Mouse (Mus musculus) embryo, embryonic 11.5 days (tissue): ENCODE results near the gene Dctd.

Source experiments
- DNase-seq: peaks from one replicate; pipeline ENCODE4 v3.0.0-alpha.2; 2012; ENCODE audit warnings: low read depth, low spot score

Dctd gene

DNA sequence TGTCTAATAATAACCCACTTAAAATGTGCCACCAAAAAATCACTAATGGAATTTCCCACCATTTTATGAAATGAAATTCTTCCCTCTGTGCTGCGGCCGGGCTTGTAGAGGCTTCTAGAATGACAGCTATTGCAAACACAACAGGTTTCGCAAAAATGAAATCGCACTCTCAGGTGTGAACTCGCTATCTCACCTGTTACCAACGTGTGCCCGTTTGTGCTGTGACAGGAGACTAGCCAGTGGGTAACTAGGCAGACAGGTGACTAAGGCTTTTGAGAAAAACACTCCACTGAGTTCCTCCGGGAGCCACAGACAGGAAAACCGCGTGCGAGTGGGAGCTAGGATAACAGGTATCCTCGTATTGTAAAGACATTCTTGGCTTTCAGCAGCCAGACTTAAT is at the start of gene Dctd:
Dctd (plus strand) TSS at position 301 of the 400 bp plus-strand sequence.
- DNase-seq = no peak

DNA sequence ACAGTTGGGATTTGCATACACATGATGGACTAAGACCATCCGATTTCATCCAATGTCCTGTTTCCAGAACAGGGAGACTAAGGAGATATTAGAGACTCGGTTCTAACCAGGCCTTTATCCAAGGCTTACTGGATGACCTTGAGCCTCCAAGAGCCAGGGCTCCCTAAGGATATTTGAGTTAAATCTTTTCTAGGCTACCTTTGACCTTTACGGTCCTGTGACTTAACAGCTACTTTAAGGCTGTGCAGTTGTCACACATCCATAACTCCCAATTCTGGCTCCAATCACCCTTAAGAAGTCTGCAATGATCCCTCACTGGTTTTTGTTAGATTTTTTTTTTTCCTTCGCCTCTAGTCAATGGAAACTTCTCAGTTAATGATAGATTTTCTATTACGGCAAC is 45.3 kb upstream of the Dctd start:
- no peak for DNase-seq

DNA sequence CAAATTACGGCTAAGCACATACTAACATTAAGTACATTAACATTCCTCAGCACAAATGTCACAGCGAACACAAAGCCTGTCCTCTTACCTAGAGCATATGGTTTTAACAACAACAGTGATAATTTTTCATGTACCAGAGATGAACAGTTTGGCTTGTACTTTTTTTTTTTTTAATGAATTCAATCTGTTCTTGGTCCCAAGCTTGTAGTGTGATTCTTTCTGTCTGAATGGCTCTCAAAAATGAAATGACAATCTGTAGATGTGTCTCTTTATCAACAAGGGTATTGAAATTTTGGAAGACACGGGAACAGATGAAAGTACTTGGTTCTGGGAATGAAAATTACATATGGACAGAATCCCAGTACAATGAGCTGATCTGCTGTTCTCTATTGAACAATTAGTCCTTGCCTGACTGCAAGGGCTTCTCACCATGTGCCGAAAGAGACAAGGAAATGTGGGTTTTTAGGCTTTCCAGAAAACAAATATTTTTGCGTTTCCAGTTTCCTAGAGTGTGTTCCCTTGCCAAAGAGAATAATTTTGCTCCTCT is 35.3 kb upstream of the Dctd start:
- DNase-seq = no peak

DNA sequence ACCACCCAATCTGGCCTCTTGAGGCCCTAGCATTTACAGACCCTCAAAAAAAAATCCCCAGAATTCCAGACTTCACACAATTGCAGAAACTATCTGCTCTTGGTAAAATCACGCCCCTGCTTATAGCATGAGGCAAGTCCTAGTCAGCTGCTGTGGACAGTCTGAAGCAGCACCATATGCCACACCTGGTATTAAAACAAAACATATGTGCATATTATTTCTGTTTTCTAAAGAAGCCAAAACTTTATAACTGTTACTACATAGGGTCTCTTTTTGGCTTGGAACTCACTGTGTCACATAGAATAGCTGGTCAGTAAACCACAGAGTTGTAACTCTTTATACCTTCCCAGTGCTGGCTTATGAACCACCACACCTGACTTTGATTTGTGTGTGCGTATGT is 24.7 kb upstream of the Dctd start:
- DNase-seq = no peak

DNA sequence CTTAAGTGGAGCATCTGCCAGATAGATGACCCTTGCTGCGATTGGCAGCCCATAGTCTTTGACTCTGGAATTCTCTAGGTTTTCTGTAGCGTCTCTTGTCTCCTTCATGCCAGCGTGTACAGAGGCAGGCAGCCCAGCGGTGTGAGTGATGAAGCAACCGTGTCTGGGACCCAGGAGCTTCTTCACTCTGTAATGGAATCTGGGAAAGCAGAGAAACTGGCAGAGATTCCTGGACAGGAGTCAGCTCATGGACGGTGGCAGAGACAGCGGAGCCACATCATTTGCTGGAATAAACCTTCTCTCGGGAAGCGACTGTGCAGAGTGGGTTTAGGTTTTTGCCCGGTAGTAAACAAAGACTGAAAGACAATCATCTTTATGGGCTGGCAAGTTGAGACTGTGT is 16.5 kb upstream of the Dctd start:
- no peak for DNase-seq

DNA sequence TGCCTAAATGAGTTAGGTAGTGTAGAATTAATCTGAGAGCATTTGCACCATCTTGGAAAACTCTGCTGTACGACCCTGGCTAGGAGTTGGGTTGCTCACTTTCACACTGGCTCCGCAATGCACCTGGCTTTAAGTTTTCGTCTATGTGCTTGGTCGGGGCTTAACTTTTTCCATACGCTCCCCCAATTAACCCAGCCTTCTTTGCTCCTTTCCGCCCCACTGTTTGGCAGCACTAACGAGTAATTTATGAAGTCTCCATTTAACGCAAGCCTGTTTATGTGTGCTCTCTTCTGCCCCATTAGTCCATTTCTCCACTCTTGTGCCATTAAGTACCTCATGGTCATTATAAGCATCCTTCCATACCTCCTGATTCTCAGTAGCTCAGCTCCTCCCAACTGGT is 8.2 kb upstream of the Dctd start:
- no peak for DNase-seq

DNA sequence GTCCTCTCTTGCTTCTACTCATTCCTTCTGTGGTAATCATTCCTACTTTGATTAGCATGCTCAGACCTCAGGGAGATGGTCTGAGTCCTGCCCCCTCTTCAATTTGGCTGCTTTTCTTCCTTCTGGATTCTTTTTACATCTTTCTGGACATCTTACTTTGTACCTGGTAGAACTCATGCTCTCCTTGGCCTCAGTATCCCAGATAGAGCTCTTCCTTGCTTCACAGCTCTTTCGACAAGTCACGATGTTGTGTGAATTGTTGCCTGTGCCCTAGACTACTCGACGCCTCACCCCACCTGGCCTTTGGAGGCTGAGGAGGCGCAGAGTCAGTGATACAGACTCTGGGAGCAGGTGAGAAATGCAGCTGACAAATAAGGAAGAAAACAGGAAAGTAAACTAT is 3.5 kb upstream of the Dctd start:
- no peak for DNase-seq

DNA sequence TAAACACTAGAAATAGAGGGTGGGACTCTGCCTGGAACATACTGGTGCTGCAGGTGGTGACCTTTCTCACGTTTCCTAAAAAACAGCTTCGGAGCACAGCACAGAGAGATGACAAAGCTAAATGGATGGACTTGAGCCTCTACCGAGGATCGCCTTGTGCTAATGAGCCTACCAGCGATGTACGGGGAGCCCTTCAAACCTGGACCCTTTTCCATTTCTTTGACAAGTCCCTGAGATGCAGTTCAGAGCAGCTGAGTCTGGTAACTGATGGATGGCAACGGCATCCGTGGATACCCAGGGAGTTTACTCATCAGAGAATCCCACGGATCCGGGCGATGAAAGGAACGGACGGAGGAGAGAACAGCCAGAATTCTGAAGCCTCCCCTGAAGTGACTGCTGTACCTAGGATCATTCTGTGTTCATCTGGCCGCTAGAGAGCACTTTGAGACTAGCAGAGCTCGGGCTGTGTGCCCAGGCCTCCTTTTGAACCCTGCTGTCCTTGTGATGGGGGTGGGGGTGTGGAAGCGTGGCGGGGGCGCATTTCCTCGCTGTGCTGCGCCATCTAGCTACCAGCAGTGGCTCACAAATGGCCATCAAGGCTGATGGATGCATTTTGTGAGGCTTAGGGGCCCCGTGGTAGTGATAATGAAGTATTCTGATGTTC is 1.6 kb upstream of the Dctd start:
- DNase-seq = peak; percentile 61

DNA sequence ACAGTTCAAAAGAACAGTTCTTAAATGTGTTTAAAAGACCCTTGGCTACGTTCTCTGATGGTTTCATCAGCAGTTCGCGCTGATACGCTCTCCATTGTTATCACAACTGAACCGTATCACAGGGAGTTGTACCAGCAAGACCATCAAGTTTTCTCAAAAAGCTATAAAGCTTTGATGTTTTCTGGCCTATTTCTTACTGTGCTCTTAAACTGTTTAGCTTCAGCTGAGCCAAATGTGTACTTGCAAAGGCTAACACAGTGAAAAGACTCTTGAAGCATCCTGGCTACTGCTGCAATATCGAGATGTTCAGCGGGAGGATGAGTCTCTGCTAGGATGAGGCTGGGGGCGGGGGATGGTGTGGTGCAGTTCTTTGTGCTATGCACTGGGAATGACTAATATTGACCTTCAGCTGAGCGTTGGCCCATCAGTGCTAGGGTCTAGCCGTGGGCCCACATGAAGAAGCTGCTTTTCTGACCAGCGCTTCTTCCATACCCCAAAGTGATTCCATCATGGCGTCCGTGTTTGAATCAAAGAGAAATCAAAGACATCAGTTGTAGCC is 732 bp upstream of the Dctd start:
- DNase-seq = no peak

DNA sequence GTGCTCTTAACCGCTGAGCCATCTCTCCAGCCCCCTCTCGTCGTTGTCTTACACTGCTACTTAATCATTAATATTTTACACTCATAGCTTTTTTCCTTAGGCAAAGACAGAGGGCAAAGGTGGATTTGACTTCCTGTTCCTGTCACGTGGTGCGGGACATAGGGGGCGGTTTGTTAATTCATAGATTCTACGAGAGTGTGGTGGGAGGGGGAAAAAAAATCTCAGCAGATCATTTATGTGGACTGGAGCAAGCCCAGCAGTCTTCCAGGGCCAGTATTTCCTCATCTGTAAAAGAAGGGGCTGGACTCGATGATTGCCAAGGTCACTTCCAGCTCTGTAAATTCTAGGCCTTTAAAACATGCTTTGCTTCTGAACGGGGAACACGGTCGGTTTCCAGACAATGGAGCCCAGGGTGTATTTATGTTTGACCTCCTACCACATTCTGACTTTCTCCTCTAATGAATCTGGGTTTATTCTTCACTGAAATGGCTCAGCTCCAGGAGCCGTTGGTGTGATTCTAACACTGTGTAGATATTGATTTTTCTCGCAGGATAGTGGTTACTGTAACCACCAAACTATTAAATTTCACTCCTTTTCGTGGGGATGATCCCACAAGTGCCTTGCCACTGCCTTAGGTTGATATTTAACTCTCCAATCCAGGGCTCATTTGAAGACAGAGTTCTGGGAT is 1.4 kb downstream of the Dctd start:
- no peak for DNase-seq

DNA sequence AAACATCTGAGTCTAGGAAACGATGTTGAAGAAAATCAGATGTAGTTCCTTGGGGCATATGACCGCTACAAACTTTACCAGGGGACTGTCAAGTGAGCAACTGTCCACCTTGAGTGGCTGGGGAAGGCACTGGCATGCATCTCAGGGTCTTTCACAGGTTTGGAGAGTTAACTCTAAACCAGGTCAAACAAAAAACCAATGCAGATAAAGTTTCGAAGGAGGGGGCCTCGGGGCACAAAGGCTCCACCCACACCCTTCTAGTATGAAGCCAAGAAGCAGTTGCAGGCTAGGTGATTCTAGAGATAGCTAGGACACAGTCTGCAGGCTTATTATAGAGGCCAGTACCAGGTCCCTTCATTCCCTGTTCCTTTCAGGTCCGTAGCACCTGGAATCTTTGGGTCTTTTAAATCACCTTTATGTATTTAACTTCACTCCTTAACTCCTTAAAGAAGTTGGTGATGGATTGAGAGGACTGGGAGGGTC is 10.5 kb downstream of the Dctd start:
- no peak for DNase-seq

DNA sequence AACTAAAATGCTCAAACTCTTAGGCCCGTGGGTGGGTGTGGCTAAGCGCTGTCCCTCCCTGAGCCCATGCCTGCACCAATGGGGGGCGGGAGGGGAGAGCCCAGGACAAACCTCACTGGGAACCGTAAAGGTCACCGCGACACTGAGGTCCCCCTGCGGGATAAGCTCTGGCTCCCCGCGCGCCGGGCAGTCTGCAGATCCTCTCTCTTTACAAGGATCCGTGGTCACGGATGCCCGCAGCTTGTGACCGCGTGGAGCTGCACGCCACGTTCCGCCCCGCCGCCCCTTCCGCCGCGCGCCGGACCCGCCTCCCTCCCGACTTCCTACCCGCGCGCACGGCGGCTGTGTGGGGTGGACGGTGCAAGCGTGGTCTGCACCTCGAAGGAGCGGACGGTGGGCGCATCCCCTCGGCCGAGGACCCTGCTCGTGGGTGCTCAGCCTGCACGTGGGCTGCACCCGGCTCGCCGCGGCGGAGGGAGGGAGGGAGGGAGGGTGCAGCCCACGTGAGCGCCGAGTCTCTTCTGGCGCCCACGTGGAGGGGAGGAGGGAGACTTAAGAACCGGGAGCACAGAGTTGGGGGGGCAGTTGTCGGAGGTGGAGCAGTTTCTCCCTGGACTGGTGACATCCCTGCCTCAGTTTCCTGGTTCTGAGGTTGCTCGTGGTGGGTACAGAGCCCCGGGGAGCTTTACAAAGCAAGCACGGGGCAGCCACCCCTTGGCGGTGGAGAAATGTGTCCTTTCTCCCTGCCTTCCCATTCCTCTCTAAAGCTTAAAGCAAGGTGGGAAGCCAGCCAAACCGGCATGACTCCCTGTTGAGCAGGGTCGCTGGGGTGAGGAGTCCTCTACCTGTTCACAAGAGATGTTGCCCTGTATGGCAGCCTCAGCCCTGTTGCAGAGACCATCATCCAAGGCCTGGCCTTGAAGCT is 11.2 kb downstream of the Dctd start:
- DNase-seq = peak; percentile 57

DNA sequence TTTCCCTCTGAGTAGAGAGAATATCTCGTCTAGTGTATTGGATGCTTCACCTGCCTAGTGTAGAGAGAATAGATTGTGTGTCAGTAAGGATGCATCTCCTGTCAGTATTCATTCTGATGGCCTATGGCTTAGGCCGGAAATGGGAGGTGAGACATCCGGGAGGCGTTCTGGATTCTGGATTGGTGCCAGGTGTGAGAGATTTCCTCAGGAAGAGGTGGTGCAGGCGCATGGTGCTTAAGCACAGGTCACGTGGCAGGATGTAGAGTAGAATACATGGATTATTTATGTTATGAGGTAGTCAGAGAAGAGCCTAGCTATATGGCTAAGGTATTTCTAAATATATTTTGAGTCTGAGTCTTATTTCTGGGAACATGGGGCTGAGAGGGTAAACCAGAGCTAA is 15.7 kb downstream of the Dctd start:
- no peak for DNase-seq

DNA sequence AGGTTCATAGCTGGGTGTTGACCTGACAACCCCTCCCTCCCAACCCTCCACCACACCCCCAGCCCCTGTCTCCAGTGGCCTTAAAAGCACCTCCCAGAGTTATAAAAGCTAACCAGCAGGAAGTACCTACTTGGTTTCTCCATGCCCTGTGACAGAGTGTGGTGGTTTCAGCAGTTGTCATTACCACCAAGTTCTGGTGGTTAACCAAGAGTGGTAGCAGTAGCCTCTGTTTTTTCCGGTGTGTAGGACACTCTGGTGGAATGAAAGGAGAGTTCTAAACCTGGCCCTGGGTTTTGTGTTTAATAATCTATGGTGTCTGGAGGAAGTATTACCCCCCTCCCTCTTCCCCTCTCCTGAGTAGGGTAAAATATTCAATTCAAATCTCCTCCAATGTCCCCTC is 24.1 kb downstream of the Dctd start:
- no peak for DNase-seq

DNA sequence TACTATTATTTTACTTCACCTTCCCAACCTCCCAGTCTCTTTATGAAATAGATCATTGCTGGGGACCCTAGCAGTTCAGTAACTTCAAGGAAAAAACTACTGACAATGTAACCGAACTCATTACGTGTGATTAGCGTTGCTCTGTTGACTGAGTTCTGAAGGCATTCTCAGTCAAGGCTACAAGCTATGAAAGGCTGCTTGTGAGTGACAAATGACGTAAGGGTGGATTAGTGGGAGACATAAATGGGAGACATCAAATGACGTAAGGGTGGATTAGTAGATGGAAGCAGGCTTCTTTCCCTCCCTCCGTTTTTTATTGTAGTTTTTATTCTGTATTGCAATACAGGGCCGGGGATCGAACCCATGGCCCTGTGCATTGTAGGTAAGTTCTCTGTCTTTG is 26.0 kb downstream of the Dctd start:
- DNase-seq = no peak

DNA sequence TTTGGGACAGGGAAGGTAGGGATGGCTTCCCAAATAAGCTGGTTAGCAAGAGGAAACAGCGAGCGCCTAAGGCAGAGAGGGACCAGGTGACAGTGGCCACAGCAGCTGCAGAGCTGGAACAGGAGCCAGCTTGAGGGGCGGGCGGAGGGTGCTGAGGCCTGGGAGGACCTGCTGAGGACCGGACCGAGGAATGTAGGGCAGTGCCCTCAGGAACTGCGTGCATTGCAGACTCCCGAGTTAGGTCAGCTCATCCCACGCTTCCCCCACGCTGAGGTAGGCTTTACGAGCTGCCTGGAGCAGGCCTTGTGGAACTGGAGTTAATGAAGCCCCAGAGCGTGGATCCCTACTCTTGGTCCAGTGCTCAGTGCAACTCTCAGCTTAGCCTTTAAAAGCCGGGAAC is 28.1 kb downstream of the Dctd start:
- DNase-seq = no peak

DNA sequence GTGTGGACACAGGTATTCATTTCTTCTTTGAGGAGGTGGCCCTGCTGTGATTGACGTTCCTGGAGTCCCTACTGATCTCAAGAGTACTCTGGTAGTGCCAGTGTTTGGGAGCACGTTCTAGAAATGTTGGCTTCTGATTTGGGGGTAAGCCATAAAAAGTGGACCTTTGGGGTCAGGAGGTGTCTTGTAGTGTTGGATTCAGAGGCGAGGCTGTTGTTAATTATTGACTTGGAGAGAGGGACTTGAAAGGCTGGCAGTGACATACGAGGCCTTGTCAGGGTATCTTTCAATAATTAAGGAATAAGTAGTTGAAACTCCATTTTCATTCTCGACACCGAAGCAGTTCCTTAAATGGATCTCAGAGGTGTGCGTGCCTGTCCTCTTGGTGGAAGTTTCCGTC is 31.4 kb downstream of the Dctd start:
- DNase-seq = no peak

DNA sequence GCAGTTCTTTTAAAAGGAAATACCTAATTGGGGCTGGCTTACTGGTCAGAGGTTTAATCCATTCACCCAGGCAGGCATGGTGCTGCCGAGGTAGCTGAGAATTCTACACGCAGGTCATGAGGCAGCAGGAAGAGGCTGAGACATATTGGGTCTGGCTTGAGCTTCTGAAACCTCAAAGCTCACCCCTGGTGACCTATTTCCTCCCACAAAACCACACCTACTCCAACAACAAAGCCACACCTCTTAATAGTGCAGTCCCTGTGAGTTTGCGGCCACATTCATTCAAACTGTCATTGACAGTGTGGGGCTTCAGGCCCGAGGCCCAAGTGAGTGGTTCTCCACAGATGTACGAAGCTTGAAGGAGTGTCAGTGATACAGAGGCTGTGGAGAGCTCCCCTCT is 34.4 kb downstream of the Dctd start:
- no peak for DNase-seq

DNA sequence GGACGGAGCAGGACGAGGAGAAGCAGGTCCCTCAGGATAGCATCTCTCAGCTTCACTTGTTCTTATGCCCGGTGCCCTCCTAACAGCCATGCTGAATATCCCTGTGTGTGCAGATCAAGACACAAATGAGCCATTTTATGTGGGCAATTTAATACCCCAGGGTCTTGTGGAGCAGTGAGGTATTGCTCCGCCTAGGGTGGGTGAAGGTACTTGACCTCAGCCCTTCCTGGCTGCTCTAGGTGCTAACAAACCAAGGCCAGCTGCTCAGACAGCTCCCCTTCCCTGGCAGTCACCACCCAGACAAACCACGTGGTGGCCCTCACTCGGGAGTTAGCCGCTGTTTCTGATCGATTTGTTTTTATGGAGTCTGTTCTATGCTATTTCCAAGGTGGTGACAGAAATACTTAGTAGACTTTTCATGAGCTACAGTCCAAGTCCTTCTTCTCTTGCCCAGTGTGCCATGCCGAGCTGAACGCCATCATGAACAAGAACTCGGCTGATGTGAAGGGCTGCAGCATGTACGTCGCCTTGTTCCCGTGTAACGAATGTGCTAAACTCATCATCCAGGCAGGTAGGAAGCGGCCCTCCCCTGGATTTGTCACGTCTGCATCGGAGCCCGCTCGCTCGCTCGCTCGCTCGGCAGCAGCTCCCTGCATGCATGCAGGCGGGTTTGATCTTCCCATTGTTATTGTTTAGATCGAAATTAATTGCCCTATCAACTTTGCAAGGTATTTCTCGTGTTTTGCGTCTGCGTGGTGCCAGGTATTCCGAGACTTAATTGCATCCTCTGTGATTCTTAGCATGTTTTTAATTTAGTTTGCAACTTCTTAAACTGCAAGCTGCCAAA is 38.1 kb downstream of the Dctd start:
- DNase-seq = no peak

DNA sequence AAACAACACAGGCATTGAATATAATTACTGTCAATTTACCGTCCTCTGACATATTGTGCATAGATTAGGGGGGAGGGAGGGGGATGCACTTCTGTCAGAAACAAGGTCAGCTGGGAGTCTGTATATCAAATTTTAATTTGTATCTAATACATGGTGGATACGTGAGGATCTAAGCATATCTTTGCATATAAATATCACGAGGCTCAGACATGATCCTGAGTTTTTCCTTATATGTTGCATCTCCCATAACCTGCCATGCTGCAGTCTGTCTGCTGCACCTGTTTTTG is 38.7 kb downstream of the Dctd start:
- DNase-seq = no peak

DNA sequence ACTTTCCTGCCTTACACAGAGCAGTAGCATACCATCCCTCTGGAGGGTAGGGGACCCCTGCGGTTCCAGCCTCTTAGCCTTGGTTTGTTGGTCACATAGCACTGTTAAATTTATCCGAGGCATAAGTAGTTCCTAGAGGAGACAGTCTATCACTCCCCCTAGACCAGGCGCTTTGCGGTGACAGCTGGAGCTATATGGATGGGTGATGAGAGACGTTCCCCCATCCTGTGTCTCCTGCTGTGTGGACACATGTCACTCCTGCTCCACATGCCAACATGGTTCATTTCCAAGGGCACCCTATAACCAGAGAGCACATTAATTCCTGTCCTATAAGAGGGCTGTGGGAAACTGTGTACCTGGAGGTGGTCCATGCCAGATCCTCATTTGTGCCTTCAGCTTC is 42.1 kb downstream of the Dctd start:
- DNase-seq = no peak
